Mouse (Mus musculus) cerebellum, adult 2 months (tissue): Measurements from ENCODE around the gene Cnn1.

Experiments
- CTCF ChIP-seq: fragments of 200-500 bp; IDR thresholded peaks from 2 replicates; pipeline ENCODE4 v1.5.1; 2011; ENCODE audit warnings: low read depth, mild to moderate bottlenecking, control low read depth, low read length, moderate library complexity, borderline replicate concordance; ENCODE audit not compliant: insufficient read depth
- POLR2A ChIP-seq: fragments of 200-500 bp; IDR thresholded peaks from 2 replicates; pipeline ENCODE4 v1.6.1; 2011; ENCODE audit warnings: low read length, control low read depth, borderline replicate concordance; ENCODE audit not compliant: insufficient read depth

DNA sequence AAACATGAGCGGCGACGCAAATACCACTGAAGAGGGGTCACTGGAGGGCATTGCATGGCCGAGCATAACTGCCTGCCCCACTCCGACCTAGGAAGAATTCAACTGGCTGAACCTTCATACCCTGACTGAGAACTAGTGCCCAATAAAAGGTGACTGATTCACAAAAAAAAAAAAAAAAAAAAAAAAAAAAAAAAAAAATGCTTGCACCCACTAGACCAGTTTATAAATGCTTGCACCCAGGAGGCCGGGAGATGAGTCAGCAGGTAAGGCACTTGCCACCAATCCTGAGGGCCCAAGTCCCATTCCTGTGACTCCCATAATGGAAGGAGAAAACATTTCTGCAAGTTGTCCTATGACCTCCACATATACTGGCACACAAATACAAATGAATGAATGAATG, 6.3 kb upstream of the Cnn1 start:
- no peak for TF ChIP-seq CTCF
- TF ChIP-seq POLR2A: no peak
